Mouse (Mus musculus) CD4-positive, CD25-positive, alpha-beta regulatory T cell, adult 4 months (primary cell): Measurements from ENCODE around the gene Ctdspl2. TPM values are rescaled to one million over a fixed set of nuclear protein-coding genes. Genes with fewer than 3 reads are reported as not detected.

Experiments
- ATAC-seq: one replicate; pipeline ENCODE4 v1.8.0; 2017
- polyA plus RNA-seq, 2 experiments: library from polyadenylated mRNA; unstranded; fragments of 100-300 nt; shearing (Covaris generic); gene quantifications; one replicate each; pipeline ENCODE4 v1.2.1; 2017

The Ctdspl2 gene
- polyA plus RNA-seq, 2 experiments from 2014 or later: 58.8 to 78.8 TPM

DNA sequence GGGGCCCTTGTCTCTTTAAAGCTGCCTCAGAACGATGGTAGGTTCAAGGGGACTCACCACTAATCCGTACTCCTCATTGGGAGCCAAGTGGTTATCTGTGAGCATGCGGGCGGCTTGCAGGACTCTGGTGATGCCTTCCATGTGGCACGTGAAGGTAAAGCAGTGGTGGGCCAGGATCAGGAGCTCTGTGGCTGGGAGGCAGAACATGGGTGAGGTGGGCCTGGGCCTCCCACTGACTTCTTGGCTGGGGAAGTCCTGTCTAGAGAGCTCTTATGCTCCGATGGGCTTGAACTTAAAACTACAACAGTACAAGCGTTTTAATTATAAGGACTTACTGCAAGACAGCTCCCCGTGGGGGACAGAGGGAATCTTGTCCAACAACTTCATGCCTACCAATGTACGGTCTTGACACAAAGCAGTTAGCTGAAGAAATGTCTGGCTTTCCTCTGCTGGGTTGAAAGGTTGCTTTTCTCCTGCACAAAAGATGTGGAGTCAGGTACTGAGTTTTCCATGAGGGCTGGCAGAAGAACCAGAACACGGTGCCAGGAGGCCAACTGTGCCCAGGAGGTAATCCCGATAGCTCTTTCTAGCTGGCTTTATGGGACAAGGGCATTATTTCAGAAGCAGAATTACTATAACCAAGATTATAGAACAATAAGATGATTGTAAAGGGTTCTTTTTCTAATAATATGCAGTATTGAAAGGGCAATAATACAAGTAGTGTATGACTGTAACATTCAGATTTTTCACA is 103.7 kb downstream of the Ctdspl2 start:
- ATAC-seq: no peak

Other genes starting within 250 kb of the Ctdspl2 start
- 1 to 10 TPM; 1.1 TPM for gene Frmd5, start 148.9 kb upstream of the Ctdspl2 start, polyA plus RNA-seq
- 1 to 10 TPM; 3.1 to 3.6 TPM for gene Casc4, start 89.0 kb upstream of the Ctdspl2 start, polyA plus RNA-seq
- gene Mageb3, start 91 bp downstream of the Ctdspl2 start, polyA plus RNA-seq: not detected
- gene Eif3j1, start 72.5 kb downstream of the Ctdspl2 start, polyA plus RNA-seq: 1 to 10 TPM; 3.1 to 3.7 TPM
- gene Spg11, start 162.4 kb downstream of the Ctdspl2 start, polyA plus RNA-seq: 1 to 10 TPM; 5.3 to 7.4 TPM
- gene B2m, start 191.7 kb downstream of the Ctdspl2 start, polyA plus RNA-seq: 1,000 to 10,000 TPM; 7,747 to 9,345 TPM
- under 1 TPM in 1 of 2 experiments, not detected in 1; 0.35 TPM for gene Trim69, start 204.7 kb downstream of the Ctdspl2 start, polyA plus RNA-seq
- 1 to 10 TPM; 1.2 to 1.5 TPM for gene Patl2, start 230.2 kb downstream of the Ctdspl2 start, polyA plus RNA-seq
- gene Terb2, start 230.3 kb downstream of the Ctdspl2 start, polyA plus RNA-seq: not detected